Mouse (Mus musculus): ENCODE measurements around the gene Eya4. TPM values are rescaled to one million over a fixed set of nuclear protein-coding genes. Genes with fewer than 3 reads are reported as not detected.

Gene Eya4
- polyA plus RNA-seq, 1 experiment from 2014 or later, result 0.11 TPM

DNA sequence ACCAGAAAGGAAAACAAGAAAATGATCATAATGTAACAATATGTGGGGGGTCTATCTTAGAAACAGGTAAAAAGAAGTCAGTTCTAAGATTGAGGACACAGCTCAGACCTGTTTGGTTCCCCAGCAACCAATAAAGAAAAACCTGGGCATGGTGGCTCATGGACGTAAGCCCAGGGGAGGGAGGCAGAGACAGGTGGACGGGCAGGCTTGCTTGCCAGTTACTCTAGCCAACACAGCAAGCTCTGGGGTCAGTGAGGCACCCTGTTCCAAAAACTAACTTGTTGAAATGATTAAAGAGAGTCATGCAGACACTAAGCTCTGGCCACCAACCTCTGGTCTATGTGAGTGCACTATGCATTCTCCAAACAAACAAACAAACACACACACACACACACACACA lies 139.2 kb downstream of the Eya4 start:
- Histone ChIP-seq H3K27ac (ENCODE audit: low read length) (no peak overlapping the region), H3K4me2 (replicated peaks; ENCODE audit: low read depth, low read length) (no peak overlapping the region), H3K36me3 (ENCODE audit: insufficient read depth, low read length) (no peaks in the 10 kb centered on the region), H3K9me3 (ENCODE audit: low read length) (no peaks in the 10 kb centered on the region), H3K27me3 (replicated peaks; ENCODE audit: insufficient read depth, low read length) (no peaks in the 10 kb centered on the region), H3K4me3 (ENCODE audit: low read depth, low read length) (no peak overlapping the region), H3K9ac (replicated peaks; ENCODE audit: low read depth) (no peak overlapping the region), H3K4me1 (ENCODE audit: insufficient read depth, low read depth, low read length) (no peaks in the 10 kb centered on the region)
- DNase-seq (ENCODE audit: low spot score), result no peak
- WGBS, result 90% methylated on average over 2 of the region's 2 CpGs
- ATAC-seq, result no peak
- no peak for TF ChIP-seq EP300 (IDR thresholded peaks at IDR 0.05)
- TF ChIP-seq CTCF (IDR thresholded peaks at IDR 0.05), result no peak

- 64% methylated on average over 4 of the region's 4 CpGs for WGBS
- H3K4me3 ChIP-seq (ENCODE audit: low read depth, low read length), result no peak overlapping the region
- no peaks in the 10 kb centered on the region for H3K4me1 ChIP-seq (ENCODE audit: insufficient read depth, low read depth, low read length)
- no peaks in the 10 kb centered on the region for H3K9me3 ChIP-seq (ENCODE audit: low read length)
- no peaks in the 10 kb centered on the region for H3K36me3 ChIP-seq (ENCODE audit: insufficient read depth, low read length)
- no peak overlapping the region for H3K9ac ChIP-seq (replicated peaks; ENCODE audit: low read depth)
- no peak for ATAC-seq
- H3K4me2 ChIP-seq (replicated peaks; ENCODE audit: low read depth, low read length), result no peak overlapping the region
- TF ChIP-seq EP300 (IDR thresholded peaks at IDR 0.05), result no peak
- TF ChIP-seq CTCF (IDR thresholded peaks at IDR 0.05), result no peak
- H3K27me3 ChIP-seq (replicated peaks; ENCODE audit: insufficient read depth, low read length), result no peaks in the 10 kb centered on the region
- H3K27ac ChIP-seq (ENCODE audit: low read length), result no peak overlapping the region
- peak; percentile 56 for DNase-seq (ENCODE audit: low spot score)
Observed at GRCm38 (mm10) chr10:23203885-23204284, 146.7 kb downstream of the Eya4 start.

- no peak for TF ChIP-seq CTCF (IDR thresholded peaks at IDR 0.05)
- TF ChIP-seq EP300 (IDR thresholded peaks at IDR 0.05), result no peak
Observed at GRCm38 (mm10) chr10:23203144-23203838, 147.3 kb downstream of the Eya4 start.

DNA sequence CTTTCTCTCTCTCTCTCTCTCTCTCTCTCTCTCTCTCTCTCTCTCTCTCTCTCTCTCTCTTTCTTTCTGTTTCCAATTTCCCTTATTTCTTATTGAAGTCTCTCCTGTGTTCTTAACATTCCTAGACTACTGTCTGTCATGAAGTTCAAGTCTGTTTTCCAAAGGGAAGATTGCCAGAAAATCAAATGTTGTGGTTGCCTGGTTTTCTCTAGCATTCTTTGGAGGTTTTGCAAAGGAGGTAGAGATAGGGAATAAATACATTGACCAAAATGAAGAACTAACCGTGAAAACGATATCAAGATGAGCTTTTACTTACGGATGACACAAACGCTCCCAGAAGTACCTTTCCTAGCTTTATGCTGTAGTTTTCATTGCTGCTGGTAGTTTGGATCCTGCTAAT lies 148.0 kb downstream of the Eya4 start:
- Histone ChIP-seq H3K4me3 (ENCODE audit: low read depth, low read length) (no peak overlapping the region), H3K36me3 (ENCODE audit: insufficient read depth, low read length) (no peaks in the 10 kb centered on the region), H3K9me3 (ENCODE audit: low read length) (no peaks in the 10 kb centered on the region), H3K4me2 (replicated peaks; ENCODE audit: low read depth, low read length) (no peak overlapping the region), H3K27ac (ENCODE audit: low read length) (no peak overlapping the region), H3K9ac (replicated peaks; ENCODE audit: low read depth) (no peak overlapping the region), H3K4me1 (ENCODE audit: insufficient read depth, low read depth, low read length) (no peaks in the 10 kb centered on the region), H3K27me3 (replicated peaks; ENCODE audit: insufficient read depth, low read length) (no peaks in the 10 kb centered on the region)
- ATAC-seq, result no peak
- TF ChIP-seq EP300 (IDR thresholded peaks at IDR 0.05) (no peak), CTCF (IDR thresholded peaks at IDR 0.05) (no peak)
- 90% methylated on average over 4 of the region's 4 CpGs for WGBS
- no peak for DNase-seq (ENCODE audit: low spot score)

More at GRCm38 (mm10) chr10:23203144-23203838, 147.3 kb downstream of the Eya4 start:
- Histone ChIP-seq H3K4me2 (replicated peaks; ENCODE audit: low read depth, low read length) (no peak overlapping the region), H3K36me3 (ENCODE audit: insufficient read depth, low read length) (no peaks in the 10 kb centered on the region), H3K27ac (ENCODE audit: low read length) (no peak overlapping the region), H3K9ac (replicated peaks; ENCODE audit: low read depth) (no peak overlapping the region), H3K9me3 (ENCODE audit: low read length) (no peaks in the 10 kb centered on the region), H3K4me1 (ENCODE audit: insufficient read depth, low read depth, low read length) (no peaks in the 10 kb centered on the region), H3K4me3 (ENCODE audit: low read depth, low read length) (no peak overlapping the region), H3K27me3 (replicated peaks; ENCODE audit: insufficient read depth, low read length) (no peaks in the 10 kb centered on the region)
- WGBS, result 73% methylated on average over 10 of the region's 10 CpGs
- DNase-seq (ENCODE audit: low spot score) (no peak), ATAC-seq (no peak)

- no peak for DNase-seq (ENCODE audit: low spot score)
- TF ChIP-seq EP300 (IDR thresholded peaks at IDR 0.05), result no peak
- no peak for TF ChIP-seq CTCF (IDR thresholded peaks at IDR 0.05)
Observed at GRCm38 (mm10) chr10:23198251-23198650, 152.3 kb downstream of the Eya4 start.

DNA sequence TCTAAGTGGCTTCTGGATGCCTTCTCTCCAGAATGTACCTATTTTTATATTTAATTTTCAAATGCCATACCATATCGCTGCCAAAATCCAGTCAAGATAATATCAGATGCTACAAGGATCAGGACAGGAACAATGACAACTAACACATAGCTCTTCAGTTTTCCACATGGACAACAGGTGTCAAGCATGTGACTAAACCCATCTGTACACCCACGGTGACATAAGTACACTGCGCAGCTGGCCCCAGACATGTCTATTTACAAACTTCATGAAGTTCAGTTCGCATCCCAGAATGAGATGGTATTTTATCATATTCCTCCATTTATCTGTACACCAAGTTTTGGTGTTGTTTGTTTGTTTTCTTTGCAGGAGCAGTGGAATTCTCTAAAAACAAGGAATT lies 154.2 kb downstream of the Eya4 start:
- no peak overlapping the region for H3K9ac ChIP-seq (replicated peaks; ENCODE audit: low read depth)
- no peaks in the 10 kb centered on the region for H3K4me1 ChIP-seq (ENCODE audit: insufficient read depth, low read depth, low read length)
- H3K27me3 ChIP-seq (replicated peaks; ENCODE audit: insufficient read depth, low read length), result no peaks in the 10 kb centered on the region
- H3K36me3 ChIP-seq (ENCODE audit: insufficient read depth, low read length), result no peaks in the 10 kb centered on the region
- no peak for TF ChIP-seq CTCF (IDR thresholded peaks at IDR 0.05)
- no peak for TF ChIP-seq EP300 (IDR thresholded peaks at IDR 0.05)
- H3K27ac ChIP-seq (ENCODE audit: low read length), result no peak overlapping the region
- no peak overlapping the region for H3K4me2 ChIP-seq (replicated peaks; ENCODE audit: low read depth, low read length)
- DNase-seq (ENCODE audit: low spot score), result no peak
- H3K4me3 ChIP-seq (ENCODE audit: low read depth, low read length), result no peak overlapping the region
- WGBS, result 90% methylated on average over 4 of the region's 4 CpGs
- H3K9me3 ChIP-seq (ENCODE audit: low read length), result no peaks in the 10 kb centered on the region
- no peak for ATAC-seq

More at GRCm38 (mm10) chr10:23198251-23198650, 152.3 kb downstream of the Eya4 start:
- Histone ChIP-seq H3K4me2 (replicated peaks; ENCODE audit: low read depth, low read length) (no peak overlapping the region), H3K27me3 (replicated peaks; ENCODE audit: insufficient read depth, low read length) (no peaks in the 10 kb centered on the region), H3K36me3 (ENCODE audit: insufficient read depth, low read length) (no peaks in the 10 kb centered on the region), H3K27ac (ENCODE audit: low read length) (no peak overlapping the region), H3K9me3 (ENCODE audit: low read length) (no peaks in the 10 kb centered on the region), H3K9ac (replicated peaks; ENCODE audit: low read depth) (no peak overlapping the region), H3K4me1 (ENCODE audit: insufficient read depth, low read depth, low read length) (no peaks in the 10 kb centered on the region), H3K4me3 (ENCODE audit: low read depth, low read length) (no peak overlapping the region)
- 61% methylated on average over 5 of the region's 5 CpGs for WGBS
- ATAC-seq, result no peak
